Mouse (Mus musculus): ENCODE results near the gene Irgc1.

DNA sequence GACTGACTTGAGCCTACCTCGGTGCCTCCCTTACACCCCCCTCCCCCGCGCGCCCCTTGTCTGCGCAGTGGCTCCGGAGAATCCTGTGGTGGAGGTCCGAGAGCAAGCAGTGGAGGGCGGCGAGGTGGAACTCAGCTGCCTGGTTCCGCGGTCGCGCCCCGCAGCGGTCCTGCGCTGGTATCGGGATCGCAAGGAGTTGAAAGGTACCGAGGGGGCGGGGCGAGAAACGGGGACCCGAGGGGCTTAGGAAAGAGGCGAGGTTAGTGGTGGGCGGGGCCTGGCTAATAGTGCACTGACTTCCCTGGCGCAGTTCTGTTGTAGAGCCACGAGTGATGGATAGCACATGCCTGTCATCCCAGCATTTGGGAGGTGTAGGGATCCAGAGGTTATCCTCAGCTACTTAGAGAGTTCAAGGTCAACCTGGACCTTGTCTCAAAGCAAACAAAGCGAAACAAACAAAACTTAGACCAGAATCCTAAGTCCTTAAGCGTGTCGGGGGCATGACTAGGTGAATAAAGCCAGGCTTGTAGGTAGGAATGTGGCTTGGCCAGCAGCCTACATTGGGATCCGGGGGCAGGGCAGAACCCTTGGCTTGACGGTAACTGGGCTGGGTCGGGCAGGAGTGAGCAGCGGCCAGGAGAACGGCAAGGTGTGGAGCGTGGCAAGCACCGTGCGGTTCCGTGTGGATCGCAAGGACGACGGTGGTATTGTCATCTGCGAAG lies 47.9 kb upstream of the Irgc1 start:
- no peak for TF ChIP-seq UBTF (IDR thresholded peaks at IDR 0.05; ENCODE audit: borderline replicate concordance, insufficient read depth, low read depth, low read length)
- TF ChIP-seq CTCF (IDR thresholded peaks at IDR 0.05 in 2 of 3, conservative IDR thresholded peaks at IDR 0.05 in 1 of 3; ENCODE audit: control insufficient read depth in 1 of 3, insufficient read depth in 1 of 3, low read depth in 2 of 3, low read length in 3 of 3, poor library complexity in 1 of 3, severe bottlenecking in 1 of 3), result no peak
- no peak for TF ChIP-seq SMC3 (IDR thresholded peaks at IDR 0.05; ENCODE audit: low read depth, low read length)
- TF ChIP-seq GABPA (IDR thresholded peaks at IDR 0.05; ENCODE audit: low read depth, low read length), result no peak
- no peak for TF ChIP-seq NELFE (IDR thresholded peaks at IDR 0.05; ENCODE audit: low read depth, low read length)
- no peak for TF ChIP-seq NRF1 (IDR thresholded peaks at IDR 0.05; ENCODE audit: insufficient read depth, low read depth, low read length, poor library complexity, severe bottlenecking)
- no peak for TF ChIP-seq RAD21 (IDR thresholded peaks at IDR 0.05; ENCODE audit: low read depth, low read length)

Data from MEL (cell line).